Mouse (Mus musculus) heart, postnatal 36 days (tissue): ENCODE data around the gene Unkl. TPM values are rescaled to one million over a fixed set of nuclear protein-coding genes. Genes with fewer than 3 reads are reported as not detected.

Source experiments
- DNase-seq, 2 experiments: peaks; one replicate each; pipeline ENCODE4 v3.0.0; 2021 to 2022
- intact Hi-C: fragments of 180-260 bp; cut with DNase I; formaldehyde crosslinking; loops from one replicate; pipeline ENCODE4 v1.15.1; 2025
- total RNA-seq, 2 experiments: library from RNA; stranded (reverse); gene quantifications; 2 replicates each; pipeline ENCODE4 v1.2.3; 2021

The Unkl gene
- 10 to 100 TPM in 1 of 2 experiments, 1 to 10 TPM in 1; 8.7 to 10.2 TPM for total RNA-seq

GRCm38 (mm10) chr17:25188150-25189031 lies at the start of gene Unkl:
Unkl (plus strand) TSS chr17:25188397.
- peak; percentile 78 to 84 for DNase-seq
- intact Hi-C loops: loop anchor here (5.0 to 10.0 kb wide), 2 partner anchors 251 to 444 kb away; partner anchors contain the start of gene Mapk8ip3

- DNase-seq: no peak
- intact Hi-C loops: no loop called here
Measured at GRCm38 (mm10) chr17:25138803-25139202, 49.4 kb upstream of the Unkl start.

GRCm38 (mm10) chr17:25139960-25140359 lies 48.2 kb upstream of the Unkl start:
- DNase-seq: no peak
- intact Hi-C loops: no loop called here

- DNase-seq: no peak
- intact Hi-C loops: no loop called here
Measured at GRCm38 (mm10) chr17:25162161-25162560, 26.0 kb upstream of the Unkl start, which contains the start of gene Ccdc154. Ccdc154 (plus strand) TSS chr17:25162461.

GRCm38 (mm10) chr17:25163387-25163786 lies 24.8 kb upstream of the Unkl start:
- intact Hi-C loops: no loop called here
- no peak for DNase-seq

GRCm38 (mm10) chr17:25164770-25165169 lies 23.4 kb upstream of the Unkl start:
- intact Hi-C loops: no loop called here
- DNase-seq: no peak

- intact Hi-C loops: no loop called here
- no peak for DNase-seq
Measured at GRCm38 (mm10) chr17:25165970-25166671, 22.1 kb upstream of the Unkl start.

GRCm38 (mm10) chr17:25169706-25170105 lies 18.5 kb upstream of the Unkl start:
- intact Hi-C loops: no loop called here
- no peak for DNase-seq

GRCm38 (mm10) chr17:25172558-25172957 lies 15.6 kb upstream of the Unkl start:
- no peak for DNase-seq
- intact Hi-C loops: no loop called here

GRCm38 (mm10) chr17:25175411-25175810 lies 12.8 kb upstream of the Unkl start, which contains the start of gene Gm38655:
Gm38655 (minus strand) TSS chr17:25175471.
- intact Hi-C loops: no loop called here
- no peak for DNase-seq

GRCm38 (mm10) chr17:25183232-25183631 lies 5.0 kb upstream of the Unkl start:
- DNase-seq: no peak
- intact Hi-C loops: loop anchor here (2.0 to 10.0 kb wide), 3 partner anchors 50 to 438 kb away; partner anchors contain the start of genes Clcn7 and Telo2

GRCm38 (mm10) chr17:25184129-25184691 lies 4.0 kb upstream of the Unkl start, which contains the start of gene BC003965:
BC003965 (plus strand) TSS chr17:25184554.
- intact Hi-C loops: loop anchor here (2.0 to 10.0 kb wide), 3 partner anchors 67 to 439 kb away; partner anchors contain the start of gene Telo2
- peak; percentile 97 to 99 for DNase-seq

- DNase-seq: no peak
- intact Hi-C loops: loop anchor here (2.0 to 10.0 kb wide), 4 partner anchors 68 to 440 kb away; partner anchors contain the start of genes Mapk8ip3 and Telo2
Measured at GRCm38 (mm10) chr17:25184961-25185360, 3.2 kb upstream of the Unkl start.

- intact Hi-C loops: loop anchor here (5.0 to 10.0 kb wide), 2 partner anchors 250 to 443 kb away; partner anchors contain the start of gene Mapk8ip3
- DNase-seq: peak; percentile 10 to 15
Measured at GRCm38 (mm10) chr17:25187784-25188149, 430 bp upstream of the Unkl start.

- intact Hi-C loops: loop anchor here (5.0 to 10.0 kb wide), 2 partner anchors 252 to 444 kb away; partner anchors contain the start of gene Mapk8ip3
- no peak for DNase-seq
Measured at GRCm38 (mm10) chr17:25189091-25189490, 894 bp downstream of the Unkl start.

GRCm38 (mm10) chr17:25202401-25202800 lies 14.2 kb downstream of the Unkl start:
- intact Hi-C loops: no loop called here
- no peak for DNase-seq

GRCm38 (mm10) chr17:25210006-25210405 lies 21.8 kb downstream of the Unkl start:
- no peak for DNase-seq
- intact Hi-C loops: no loop called here

GRCm38 (mm10) chr17:25210680-25211466 lies 22.7 kb downstream of the Unkl start:
- peak; percentile 10 to 39 for DNase-seq
- intact Hi-C loops: no loop called here

GRCm38 (mm10) chr17:25211705-25212104 lies 23.5 kb downstream of the Unkl start:
- intact Hi-C loops: no loop called here
- peak in 1 of 2 experiments; percentile 10 for DNase-seq

GRCm38 (mm10) chr17:25215431-25215830 lies 27.2 kb downstream of the Unkl start:
- intact Hi-C loops: no loop called here

More at GRCm38 (mm10) chr17:25215431-25215830, 27.2 kb downstream of the Unkl start:
- DNase-seq: no peak
